Mouse (Mus musculus) ES-E14 (cell line): Measurements from ENCODE around the gene Nat10.

Experiments
- MAFK ChIP-seq: IDR thresholded peaks from 2 replicates; pipeline ENCODE4 v1.6.1; 2014; ENCODE audit warnings: mild to moderate bottlenecking, low read depth, low read length, inconsistent platforms; ENCODE audit not compliant: insufficient read depth
- ZC3H11A ChIP-seq: IDR thresholded peaks from 2 replicates; pipeline ENCODE4 v1.6.1; 2012; ENCODE audit warnings: low read depth, mild to moderate bottlenecking, inconsistent platforms, low read length, borderline replicate concordance

GRCm38 (mm10) chr2:103792009-103792408 is 30.9 kb upstream of the Nat10 start:
- TF ChIP-seq ZC3H11A (no peak), MAFK (no peak)
